Mouse (Mus musculus) ES-E14 (cell line): ENCODE measurements around the gene Arhgef40.

Experiments used
- CHD2 ChIP-seq: IDR thresholded peaks from 2 replicates; pipeline ENCODE4 v1.6.1; 2014; ENCODE audit warnings: mild to moderate bottlenecking, low read depth, low read length, inconsistent platforms
- HCFC1 ChIP-seq: IDR thresholded peaks from 2 replicates; pipeline ENCODE4 v1.6.1; 2012; ENCODE audit warnings: low read length, inconsistent platforms, borderline replicate concordance; ENCODE audit not compliant: insufficient read depth
- MAFK ChIP-seq: IDR thresholded peaks from 2 replicates; pipeline ENCODE4 v1.6.1; 2014; ENCODE audit warnings: mild to moderate bottlenecking, low read depth, low read length, inconsistent platforms; ENCODE audit not compliant: insufficient read depth
- ZNF384 ChIP-seq: IDR thresholded peaks from 2 replicates; pipeline ENCODE4 v1.6.1; 2012; ENCODE audit warnings: low read depth, low read length, inconsistent platforms

DNA sequence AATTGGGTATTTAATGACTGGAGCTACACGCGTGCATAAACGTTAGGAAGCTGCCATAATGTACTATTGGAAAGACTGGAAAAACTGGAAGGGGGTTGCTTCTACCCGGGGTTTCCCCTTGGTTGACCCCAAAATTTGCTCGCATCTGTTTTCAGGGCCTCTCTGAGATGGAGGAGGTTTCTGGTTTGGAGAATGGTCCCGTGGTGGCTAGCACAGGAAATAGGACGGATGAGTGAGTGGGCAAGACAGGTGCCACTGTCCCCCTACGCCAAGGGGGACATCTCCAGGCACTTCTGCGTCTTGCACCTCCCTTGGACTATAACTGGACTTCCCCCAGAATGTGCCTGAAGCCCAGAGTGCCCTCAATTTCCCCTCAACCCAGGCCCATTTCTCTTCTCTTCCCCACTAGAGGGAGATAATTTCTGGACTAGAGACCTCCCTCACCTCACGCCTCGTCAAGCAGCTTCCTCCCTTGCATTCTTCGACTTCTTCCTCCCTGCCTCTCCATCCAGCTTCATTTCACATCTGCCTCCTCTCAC is 34.6 kb downstream of the Arhgef40 start:
- TF ChIP-seq CHD2 (no peak), MAFK (no peak), HCFC1 (no peak), ZNF384 (no peak)
